Mouse (Mus musculus) lung, adult 2 months (tissue): Measurements from ENCODE around the gene Pgpep1.

ENCODE experiments used
- CTCF ChIP-seq: fragments of 200-500 bp; IDR thresholded peaks from 2 replicates; pipeline ENCODE4 v1.5.1; 2011; ENCODE audit warnings: mild to moderate bottlenecking, low read length, control low read depth; ENCODE audit not compliant: insufficient read depth
- POLR2A ChIP-seq: fragments of 200-500 bp; IDR thresholded peaks from 2 replicates; pipeline ENCODE4 v1.6.1; 2011; ENCODE audit warnings: low read depth, mild to moderate bottlenecking, control low read depth, low read length, borderline replicate concordance; ENCODE audit errors: extremely low read depth

DNA sequence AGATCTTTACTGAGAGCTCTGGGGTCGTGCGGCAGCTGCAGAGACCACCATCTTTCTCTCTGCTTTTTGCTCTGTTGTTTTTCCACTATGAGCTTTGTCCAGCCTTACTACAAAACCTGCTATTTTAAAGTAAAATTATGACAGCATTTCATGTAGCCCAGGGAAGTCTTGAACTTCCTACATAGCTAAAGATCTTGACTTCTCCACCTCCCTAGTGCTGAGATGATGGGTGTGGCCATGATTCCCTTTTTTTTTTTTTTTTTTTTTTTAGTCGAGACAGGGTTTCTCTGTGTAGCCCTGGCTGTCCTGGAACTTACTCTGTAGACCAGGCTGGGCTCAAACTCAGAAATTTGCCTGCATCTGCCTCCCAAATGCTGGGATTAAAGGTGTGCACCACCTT, 4.4 kb upstream of the Pgpep1 start:
- TF ChIP-seq CTCF (no peak), POLR2A (no peak)
